Mouse (Mus musculus) cerebellum, adult (tissue): Measurements from ENCODE around the gene Ppp1r1c.
"Not testable (repeated sequence)": the region's sequence is repeated elsewhere in the genome, so short reads cannot be mapped to it uniquely, and the experiment has no call there.

Experiments
- ATAC-seq: cut with Nextera tagmentation; 2 replicates; pipeline ENCODE4 v1.9.2; 2017; ENCODE audit warnings: mild to moderate bottlenecking, moderate library complexity, mixed read lengths; ENCODE audit not compliant: insufficient number of reproducible peaks, low FRiP score, low TSS enrichment

The Ppp1r1c gene

DNA sequence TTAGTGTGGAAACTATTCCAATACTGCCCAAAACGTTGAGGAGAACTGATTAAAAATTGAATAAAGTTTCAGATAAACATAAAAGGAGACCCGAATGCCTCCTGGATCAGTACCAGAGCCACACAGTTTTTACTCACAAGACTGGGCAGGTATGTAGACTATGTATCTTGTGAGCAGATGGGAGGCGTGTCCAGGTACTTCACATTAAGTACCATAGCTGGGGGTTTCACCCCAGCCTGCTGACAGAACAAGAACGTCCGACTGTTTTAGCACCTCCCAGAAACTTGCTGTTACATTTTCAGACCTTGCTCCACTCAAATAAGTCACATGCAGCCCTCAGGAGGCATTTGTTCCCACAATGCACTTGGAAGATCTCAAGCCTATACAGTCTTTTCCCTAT lies 131.9 kb downstream of the Ppp1r1c start:
- no peak for ATAC-seq

DNA sequence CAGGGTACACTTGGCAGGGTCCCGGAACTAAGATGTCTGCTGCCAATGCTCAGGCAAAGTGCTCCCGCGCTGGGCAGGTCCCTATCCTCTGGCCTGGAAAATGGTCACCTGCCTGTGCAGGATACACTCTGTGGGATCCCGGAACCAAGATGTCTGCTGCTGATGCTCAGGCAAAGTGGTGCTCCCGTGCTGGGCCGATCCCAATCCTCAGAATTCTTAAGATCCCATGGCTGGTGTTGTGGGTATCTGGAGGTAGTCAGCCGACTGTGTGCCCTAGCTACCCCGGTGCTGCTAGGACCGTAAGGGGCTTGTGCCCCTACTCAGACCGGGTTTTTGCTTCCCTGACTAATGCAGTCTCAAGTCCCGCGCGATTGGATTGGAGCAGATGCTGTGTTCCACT lies 139.8 kb downstream of the Ppp1r1c start:
- ATAC-seq = not testable (repeated sequence)

DNA sequence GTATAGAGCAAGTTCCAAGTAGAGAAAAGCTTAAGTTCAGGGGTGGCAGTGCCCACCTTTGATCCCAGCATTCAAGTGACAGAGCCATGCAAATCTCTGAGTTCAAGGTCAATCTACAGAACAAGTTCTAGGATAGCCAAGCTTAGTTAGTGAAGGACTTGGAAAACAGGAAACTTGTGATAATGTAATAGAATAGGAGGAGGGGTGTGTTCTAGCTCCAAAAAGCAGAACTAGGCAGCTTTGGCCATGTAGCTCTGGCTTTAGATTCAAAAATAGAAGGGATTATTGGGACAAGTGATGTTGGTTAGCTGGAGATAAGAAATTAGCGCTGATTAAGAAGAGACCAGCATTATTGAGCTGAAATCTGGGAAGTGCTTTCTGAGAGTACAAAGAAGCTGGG lies 149.3 kb downstream of the Ppp1r1c start:
- ATAC-seq = no peak

DNA sequence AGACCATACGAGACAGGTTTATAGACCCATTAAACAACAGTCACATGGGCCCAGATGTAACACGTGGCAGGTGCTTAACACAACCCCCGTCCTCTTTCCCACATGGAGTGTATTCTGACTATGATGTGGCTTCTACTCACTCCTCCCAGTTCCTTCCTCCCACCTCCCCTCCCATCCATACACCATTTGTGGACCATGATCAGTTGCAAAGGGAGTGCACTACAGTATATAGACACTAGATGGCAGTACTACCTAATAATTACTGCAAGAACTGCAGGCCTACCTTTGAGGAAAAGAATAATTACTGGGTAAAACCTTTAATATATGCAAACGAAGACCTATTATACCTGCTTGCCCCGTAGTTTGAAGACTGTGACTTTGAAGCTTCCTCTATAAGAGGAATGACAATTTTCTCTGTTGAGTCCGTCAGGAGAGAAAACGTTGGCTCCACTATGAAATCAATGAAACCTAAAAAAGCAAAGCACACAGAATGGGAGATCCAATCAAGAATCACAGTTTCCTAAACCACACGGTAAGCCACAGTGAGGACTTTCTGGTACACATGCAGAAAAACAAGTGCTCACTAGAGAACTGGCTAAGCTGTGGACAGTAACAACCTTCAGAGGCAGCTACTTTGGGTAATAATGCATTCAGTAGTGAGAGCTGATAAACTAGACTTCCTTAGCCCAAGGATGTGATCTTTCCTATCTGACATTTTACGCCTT lies 157.9 kb downstream of the Ppp1r1c start:
- peak; percentile 74 for ATAC-seq
